Mouse (Mus musculus): ENCODE measurements around the gene Kpna3.
A peak's percentile ranks its signal among the peaks of the same experiment; 100 is the strongest.
"Not testable (repeated sequence)": the region's sequence is repeated elsewhere in the genome, so short reads cannot be mapped to it uniquely, and the experiment has no call there.

Gene Kpna3

DNA sequence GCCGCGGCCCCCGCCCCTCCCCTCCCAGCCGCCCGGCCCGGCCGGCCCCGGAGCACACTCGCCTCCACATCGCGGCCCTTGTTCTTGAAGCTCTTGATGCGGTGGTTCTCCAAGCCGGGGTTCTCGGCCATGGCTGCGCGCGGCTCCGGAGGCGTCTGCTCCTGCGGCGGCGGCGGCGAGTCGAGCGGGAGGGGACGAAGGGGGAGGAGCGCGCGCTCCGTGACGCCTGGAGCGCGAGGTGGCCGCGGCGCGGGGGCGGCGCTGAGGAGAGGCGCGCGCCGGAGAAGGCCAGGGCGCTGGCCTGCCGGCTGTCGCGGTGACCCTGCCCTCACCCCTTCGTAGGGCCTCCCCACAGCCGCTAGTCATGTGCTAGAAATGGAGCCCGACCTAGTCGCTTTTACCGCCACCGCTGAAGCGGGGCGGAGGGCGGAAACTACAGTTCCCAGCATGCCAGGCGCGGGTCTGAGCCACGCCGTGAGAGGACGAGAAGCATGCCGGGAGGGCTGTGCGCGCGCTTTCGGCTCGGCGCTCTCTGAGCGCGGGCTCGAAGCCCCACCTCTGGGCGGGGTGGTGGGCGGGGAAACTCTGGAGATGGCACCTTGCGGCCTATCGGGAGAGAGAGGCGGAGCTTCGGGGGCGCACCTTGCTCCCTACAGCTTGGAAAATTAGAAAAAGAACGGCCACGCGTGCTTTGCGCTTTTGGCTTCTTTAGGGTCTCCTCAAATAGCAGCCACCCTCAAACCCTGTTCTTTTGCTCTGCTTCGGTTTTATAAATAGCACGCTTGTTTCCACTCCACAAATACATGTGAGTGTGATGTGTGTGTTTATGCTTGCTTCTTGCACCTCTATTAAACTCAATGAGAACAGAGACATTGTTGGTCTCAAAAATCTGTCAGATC is at the start of gene Kpna3:
Gene Kpna3 (minus strand): TSS at position 214 of the 899 bp plus-strand sequence.
- DNase-seq (ENCODE audit: low read depth, low spot score) = peak; percentile 97

DNA sequence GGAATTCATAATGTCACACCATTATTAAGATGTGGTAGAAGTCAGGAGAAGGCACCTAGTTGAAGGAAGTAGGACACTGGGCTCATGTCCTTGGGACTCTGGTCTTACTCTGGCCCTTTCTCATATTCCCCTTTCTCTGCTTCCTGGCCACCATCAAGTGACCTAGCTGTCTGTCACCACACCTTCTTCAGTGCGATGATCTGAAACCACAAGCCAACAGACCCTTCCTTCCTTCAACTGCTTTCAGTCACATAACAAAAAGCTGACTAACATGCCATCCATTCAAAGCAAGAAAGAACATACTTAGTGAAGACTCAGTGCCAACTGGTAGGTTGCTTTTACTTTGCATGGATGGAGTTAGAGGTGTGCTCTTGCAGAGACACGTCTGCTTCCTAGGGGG is 20.7 kb upstream of the Kpna3 start:
- no peak for DNase-seq (ENCODE audit: low read depth, low spot score)

DNA sequence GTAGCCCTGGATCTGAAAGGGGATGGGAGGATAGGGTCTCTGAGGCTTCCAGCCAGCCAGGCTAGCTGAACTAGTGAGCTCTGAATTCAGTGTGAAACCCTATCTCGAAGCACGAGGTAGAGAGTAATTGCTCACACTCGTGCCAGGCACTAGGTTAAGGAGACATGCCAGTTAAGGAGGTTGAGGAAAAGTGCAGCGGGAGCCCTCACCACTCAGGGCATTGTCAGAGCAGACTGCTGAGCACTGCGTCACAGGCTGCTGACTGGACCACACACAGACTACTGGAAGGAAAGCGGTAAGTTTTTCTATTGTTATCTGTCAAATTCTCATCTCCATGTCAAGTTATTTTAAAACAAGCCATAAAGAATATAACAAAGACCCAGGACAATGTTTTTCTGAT is 17.8 kb upstream of the Kpna3 start:
- DNase-seq (ENCODE audit: low read depth, low spot score) = no peak

DNA sequence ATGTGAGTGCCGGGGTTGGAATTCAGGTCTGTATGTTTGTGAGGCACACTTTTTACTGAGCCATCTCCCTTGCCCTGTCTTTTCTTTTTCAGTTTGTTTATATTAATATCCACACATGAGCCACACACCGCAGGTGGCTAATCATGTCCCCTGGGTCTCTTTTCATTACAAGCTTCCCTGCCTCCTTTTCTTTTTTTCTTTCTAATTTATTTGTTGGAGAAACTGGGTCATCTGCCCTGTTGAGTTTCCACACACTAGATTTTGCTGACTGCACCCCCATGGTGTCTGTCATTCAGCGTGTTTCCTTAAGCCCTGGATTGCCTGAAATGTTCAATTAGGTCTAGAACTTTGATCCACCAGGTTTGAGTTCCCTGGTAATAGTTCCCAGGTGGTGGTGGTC is 15.9 kb upstream of the Kpna3 start:
- no peak for DNase-seq (ENCODE audit: low read depth, low spot score)

DNA sequence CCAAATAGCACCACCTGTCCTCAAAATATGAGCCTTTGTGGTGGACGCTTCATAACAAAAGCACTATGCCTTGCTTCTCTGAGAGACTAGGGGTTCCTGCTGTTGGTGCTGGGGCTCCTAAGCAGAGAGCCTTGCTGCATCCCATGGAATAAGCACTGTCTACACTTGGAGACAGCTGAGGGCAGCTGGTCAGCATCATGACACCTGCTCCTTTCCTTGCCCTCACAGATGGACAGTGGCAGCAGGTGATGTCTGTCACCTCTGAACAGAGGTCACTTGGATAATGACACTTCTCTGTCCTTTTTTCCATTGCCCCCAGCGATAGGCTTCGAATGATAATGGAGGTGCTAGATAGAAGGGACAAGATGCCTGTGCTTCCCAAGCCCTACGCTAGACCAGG is 13.4 kb upstream of the Kpna3 start:
- no peak for DNase-seq (ENCODE audit: low read depth, low spot score)

DNA sequence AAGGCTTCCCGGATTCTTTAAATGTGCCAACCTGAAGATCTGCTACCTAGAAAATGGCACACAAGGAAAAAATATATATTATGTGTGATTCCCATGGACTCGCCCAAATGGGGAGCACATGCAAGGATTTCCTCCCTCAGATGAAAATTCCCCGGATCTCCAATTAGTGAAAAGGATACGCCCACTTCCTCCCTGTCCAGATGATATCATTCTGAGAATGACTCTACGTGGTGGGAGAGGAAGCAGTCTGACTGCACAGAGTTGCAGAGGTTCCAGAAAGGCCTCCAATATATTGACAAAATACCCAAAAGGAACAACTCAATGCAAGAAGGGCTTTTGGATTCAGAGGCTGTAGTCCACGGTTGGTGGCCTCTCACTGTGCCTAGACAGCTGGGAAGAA is 12.8 kb upstream of the Kpna3 start:
- no peak for DNase-seq (ENCODE audit: low read depth, low spot score)

DNA sequence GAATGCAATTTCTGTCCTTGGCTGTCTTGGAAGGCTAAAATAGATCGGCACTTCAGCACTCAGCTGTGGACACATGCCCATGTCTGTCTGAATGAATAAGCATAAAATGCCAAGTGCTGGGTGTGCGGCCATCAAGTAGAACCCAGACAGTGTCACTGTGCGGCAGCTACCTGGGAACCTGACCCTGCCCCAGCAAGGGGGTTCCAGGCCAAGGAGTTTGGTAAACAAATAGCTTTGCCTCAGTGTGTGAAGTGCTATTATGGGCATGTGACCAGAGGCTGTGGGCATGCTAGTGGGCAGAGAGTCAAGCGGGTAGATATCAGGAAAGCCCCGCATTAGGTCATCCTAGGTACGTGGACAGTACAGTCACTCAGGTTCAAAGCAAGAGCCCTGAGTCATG is 8.1 kb upstream of the Kpna3 start:
- no peak for DNase-seq (ENCODE audit: low read depth, low spot score)

DNA sequence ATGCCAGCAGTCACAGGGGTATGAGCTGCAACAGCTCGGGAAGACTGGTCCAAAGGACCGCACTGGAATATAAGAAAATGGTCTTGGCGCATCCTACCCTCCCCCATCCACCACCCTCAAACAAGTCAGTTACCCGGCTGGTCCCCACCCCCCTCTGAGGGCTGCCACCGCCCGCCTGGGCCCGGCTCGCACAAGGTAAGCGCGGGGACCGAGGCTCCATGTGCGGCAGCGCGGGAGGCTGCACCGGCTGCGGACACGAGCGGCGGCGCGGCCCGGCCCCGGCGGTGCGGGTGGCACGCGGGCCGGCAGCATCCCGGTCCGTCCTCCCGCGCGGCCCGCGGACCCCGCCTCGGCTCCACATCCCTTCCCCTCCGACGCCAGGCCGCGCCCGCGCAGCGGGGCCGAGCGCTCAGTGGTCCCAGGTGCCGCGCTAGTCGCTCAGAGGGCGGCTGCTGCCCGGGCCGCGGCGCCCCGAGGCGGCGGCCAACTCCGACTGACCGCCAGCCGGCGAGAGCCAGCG is 473 bp downstream of the Kpna3 start:
- DNase-seq (ENCODE audit: low read depth, low spot score) = no peak

DNA sequence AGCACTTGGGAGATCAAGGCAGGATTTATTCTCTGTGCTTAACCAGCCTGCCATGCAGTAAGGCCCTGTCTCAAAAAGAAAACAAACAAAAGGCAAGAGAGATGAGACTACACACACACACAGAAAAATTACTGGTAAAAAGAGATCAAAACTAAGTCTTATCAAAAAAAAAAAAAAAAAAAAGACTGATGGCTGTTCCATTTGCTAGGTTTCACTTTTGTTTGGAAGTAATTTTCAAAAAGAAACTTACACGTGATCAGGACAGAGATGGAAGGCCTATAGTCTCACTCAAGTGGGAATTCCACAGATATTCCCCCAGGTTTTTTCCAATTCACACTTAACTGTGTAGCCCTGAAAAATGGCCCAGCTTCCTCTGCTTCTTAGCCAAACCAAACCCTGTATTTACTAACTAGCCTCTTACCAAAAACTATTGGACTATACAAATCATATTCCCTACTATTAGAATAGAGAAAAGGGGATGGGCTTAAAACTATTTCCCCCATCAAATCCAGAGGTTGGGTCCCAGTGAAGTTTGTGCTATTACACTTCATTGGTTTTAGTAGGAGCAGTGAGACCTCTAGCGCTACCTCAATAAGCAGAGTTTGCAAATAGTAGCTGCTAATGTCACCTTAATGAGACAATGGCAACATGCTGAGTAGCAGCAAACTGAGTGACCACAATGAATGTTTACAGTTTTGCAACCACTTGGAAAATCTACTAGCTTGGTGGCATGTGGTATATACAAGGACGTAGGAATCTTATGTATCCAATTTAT is 1.3 kb downstream of the Kpna3 start:
- no peak for DNase-seq (ENCODE audit: low read depth, low spot score)

DNA sequence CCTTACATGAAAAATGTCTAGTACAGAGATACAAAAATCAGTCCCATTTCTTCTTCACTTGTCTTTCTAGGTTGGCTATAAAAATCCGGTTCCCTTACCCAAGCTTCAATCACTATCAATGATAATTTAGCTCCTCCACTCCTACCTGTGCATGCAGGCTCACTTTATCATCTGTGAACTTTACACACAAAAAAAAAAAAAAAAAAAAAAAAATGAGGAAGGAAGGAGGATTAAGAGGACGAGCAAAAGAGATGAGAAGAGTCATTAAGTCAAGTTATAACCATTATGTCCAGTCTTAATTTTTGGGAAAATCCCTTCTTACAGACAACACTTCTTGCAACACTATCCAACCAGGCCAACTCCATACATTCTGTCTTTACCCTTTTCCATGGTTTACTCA is 2.8 kb downstream of the Kpna3 start:
- no peak for DNase-seq (ENCODE audit: low read depth, low spot score)

DNA sequence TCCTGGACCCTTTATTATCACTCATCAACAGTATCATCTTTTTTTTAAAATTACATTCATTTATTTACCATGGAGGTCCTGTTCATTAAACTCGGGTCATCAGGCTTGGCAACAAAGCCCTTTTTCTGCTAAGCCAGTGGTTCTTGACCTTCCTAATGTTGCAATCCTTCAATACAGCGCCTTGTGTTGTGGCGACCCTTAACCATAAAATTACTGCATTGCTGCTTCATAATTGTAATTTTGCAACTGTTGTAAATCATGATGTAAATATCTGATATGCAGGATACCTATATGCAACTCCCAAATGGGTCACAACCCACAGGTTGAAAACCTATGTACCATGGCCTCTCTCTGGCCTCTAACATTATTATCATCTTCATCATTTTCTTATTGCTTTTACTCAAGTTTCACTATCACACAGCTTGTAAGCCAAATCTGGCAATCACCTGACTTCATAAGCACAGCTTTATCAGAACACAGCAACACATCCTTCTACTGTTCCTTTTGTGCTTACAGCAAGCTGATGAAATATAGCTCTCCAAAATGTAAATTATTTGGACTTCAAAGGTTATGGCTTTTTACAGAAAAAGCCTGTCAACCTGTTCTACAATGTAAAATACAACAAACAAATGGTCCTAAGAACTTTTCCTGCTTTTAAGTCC is 11.4 kb downstream of the Kpna3 start:
- DNase-seq (ENCODE audit: low read depth, low spot score) = no peak

DNA sequence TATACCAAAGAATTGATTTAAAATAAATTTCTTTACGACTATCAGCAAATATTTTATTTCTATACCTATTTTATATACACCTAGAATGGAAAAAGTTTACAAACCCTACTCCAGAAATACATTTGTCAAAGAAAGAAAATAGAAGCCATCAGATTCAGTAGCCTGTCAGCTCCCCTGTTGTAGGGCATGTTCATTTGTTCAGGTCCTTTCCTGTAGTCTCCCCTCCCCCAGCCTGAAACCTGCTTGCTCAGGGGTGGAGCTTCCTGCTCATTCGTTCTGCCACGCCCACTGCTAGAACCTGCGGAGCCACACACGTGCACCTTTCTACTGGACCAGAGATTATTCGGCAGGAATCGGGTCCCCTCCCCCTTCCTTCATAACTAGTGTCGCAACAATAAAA is 12.6 kb downstream of the Kpna3 start:
- DNase-seq (ENCODE audit: low read depth, low spot score) = not testable (repeated sequence)

DNA sequence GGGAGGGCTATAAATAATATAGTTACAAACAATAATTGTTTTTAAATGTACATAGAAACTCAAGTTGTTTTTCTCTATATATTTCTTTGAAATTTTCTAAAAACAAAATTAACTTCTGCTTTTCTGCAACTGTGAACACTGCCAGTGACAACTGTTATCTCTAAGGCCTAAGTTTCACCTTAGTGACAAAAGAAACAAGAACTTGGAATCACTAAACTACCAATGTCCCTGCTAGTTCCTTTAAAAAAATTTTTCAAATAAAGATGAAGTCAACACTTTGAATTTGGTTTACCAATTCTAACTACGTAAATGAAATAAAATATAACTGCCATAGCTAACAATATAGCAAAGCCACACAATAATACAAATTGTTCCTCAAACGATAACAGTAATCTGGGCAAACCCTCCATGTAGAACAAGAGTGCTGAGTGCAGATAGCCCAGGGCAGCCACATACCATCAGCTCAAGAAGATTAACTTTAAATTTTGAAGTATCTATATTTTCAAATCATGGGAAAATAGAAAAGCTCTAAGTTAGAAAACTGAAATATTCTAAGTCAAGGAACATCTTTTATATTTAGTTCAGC is 14.5 kb downstream of the Kpna3 start:
- DNase-seq (ENCODE audit: low read depth, low spot score) = no peak

DNA sequence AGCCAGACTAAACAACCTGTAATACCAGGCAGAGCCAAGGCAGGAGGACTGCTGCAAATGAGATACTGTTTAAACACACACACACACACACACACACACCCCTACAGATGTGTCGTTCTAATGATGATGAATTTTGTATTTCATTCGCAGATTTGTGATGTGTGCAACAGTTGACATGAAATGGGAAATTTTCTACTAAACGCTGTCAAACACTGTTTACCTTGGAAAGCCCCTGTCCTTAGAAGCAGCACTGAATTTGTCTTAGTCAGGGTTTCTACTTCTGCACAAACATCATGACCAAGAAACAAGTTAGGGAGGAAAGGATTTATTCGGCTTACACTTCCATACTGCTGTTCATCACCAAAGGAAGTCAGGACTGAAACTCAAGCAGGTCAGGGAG is 24.0 kb downstream of the Kpna3 start:
- no peak for DNase-seq (ENCODE audit: low read depth, low spot score)

DNA sequence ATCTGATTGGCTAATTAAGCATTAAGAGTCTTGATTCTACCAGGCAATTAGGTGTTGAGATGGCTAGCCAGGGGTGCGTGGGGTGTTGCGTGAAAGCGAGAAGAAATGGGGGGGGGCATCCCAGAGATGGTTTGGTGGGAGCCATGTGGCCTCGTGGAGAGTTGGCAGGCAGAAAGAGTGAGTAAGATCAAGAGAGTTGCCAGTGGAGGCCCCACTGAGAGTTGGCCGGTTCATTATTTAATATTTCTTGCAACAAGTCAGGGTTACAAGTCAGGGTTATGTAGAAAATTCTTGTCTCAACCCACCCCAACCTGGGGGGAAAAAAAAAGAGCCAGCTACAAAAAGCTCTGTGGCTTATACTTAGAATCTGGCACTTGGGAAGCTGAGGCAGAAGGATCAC is 24.4 kb downstream of the Kpna3 start:
- DNase-seq (ENCODE audit: low read depth, low spot score) = no peak

DNA sequence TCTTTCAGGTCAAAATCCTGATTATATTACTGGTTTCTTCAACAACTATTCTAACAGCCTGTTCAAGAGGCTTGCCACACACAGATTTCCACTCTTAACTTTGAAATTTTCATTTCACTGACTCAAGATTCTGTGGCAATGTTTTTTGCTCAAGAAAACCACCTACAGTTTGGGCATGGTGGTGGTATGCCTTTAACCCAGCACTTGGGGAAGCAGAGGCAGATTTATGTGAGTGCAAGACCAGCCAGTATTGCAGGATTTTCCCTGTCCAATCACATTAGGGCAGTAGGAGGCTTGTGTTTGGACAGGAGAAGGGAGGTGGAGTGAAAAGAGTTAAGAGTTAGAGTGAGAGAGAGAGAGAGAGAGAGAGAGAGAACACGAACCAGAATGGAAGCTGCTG is 24.9 kb downstream of the Kpna3 start:
- no peak for DNase-seq (ENCODE audit: low read depth, low spot score)

DNA sequence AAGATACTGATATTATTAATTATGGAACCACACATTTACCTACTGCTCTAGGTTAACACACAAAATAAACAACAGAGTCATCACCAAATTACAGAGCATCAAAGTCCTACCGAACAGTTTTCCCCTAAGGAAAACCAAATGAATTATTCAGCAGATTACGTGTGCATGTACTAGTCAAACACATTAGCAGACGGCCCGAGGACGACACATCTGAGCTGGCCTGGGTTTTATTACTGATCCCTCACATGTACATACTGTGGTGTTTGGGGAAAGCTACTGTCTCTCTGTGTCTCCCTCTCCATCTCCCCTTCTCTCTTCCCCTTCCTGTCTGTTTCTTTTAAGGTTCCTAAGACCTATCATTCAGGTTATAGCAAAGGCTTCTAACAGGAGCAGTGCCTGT is 25.5 kb downstream of the Kpna3 start:
- no peak for DNase-seq (ENCODE audit: low read depth, low spot score)

DNA sequence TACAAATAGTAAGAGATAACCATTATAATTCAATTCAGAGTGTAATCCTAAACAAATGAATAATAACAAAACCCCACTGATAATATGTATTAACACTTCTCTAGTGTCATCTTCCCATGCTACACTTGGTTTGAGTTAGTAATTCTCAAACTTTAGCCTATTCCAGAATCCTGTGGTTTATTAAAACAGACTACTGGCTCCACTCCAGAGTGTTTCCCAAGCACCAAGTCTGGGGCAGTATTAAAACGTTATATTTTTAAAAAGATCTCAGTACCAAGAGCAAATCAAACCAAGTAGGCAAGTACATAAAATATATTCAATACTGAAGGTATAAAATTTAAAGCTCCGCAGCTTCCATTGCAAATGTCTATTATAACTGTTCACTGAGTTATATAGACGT is 26.0 kb downstream of the Kpna3 start:
- no peak for DNase-seq (ENCODE audit: low read depth, low spot score)

DNA sequence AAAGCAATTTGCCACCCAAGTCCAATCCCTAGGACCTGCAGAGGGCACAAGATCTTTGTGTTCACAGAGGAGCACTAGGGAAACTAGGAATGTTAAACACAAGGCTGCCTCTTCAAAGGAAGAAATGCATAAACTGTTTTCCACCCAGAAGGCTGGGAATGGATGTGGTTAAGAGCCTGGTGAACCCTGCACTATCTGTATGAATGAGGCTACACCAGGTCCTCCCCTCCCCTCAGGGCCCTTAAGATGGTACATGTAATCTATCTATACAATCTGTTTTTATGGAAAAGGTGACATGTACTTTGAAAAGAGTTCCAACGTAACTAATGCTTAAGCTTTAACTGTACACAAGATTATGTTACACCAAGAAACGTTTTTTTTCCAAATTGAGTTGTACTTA is 29.7 kb downstream of the Kpna3 start:
- no peak for DNase-seq (ENCODE audit: low read depth, low spot score)

DNA sequence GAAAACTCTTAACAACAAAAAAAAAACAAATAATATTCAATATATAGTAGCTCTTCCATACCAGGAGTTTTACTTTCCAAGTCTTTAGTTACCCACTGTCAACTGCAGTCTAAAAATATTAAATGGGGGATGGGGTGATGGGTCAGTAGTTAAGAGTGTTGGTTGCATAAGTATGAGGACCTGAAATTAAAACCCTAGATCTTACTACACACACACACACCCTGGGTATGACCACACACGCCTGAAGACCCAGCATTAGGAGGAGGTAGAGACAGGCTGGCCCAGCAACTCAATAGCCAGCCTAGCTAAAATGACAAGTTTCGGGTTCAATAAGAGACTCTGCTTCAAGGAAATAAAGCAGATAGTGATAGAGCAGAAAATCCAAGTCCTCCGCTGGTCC is 32.6 kb downstream of the Kpna3 start:
- DNase-seq (ENCODE audit: low read depth, low spot score) = no peak

DNA sequence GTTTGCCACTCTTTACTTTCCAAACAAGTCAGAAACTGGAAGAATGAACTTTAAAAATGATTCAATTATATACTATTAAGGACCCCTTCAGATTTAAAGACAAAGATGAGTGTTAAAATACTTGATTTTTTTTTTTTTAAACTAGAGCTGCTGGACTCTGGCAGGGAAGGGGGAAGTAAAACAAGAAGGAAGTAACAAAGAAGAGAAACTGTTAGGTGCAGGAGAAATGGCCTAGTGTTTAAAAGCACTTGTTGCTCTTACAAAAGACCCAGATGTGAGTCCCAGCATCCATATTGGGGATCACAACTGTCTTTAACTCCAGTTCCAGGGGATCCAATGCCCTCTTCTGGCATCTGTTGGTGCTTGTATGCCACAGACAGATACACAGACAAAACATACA is 33.9 kb downstream of the Kpna3 start:
- DNase-seq (ENCODE audit: low read depth, low spot score) = no peak

DNA sequence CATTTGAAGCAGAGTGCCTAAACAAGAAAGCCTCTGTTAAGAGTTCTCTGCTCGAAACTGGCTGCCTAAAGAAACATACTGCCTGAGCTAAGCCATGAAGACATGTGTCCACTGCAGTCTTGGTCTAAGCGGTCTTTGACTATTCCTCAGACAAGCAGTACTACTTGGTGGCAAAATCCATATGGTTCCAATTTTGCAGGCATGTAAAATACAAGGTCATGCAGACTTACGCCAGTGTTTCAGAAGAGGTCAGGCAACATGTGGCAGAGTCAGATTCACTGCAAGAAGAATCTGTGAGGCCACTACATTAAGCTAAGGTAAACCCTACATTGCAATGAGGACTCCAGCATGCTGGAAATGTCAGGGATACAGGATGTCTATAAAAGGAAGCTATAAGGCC is 34.7 kb downstream of the Kpna3 start:
- no peak for DNase-seq (ENCODE audit: low read depth, low spot score)

Data from brain, embryonic 18.5 days (tissue).